Mouse (Mus musculus) bone marrow, adult 2 months (tissue): ENCODE results near the gene Pcif1.
"Not testable (repeated sequence)": the region's sequence is repeated elsewhere in the genome, so short reads cannot be mapped to it uniquely, and the experiment has no call there.

ENCODE experiments used
- CTCF ChIP-seq: fragments of 200-500 bp; IDR thresholded peaks from 2 replicates; pipeline ENCODE4 v1.5.1; 2011; ENCODE audit warnings: low read length, control low read depth; ENCODE audit not compliant: control insufficient read depth, insufficient read depth
- POLR2A ChIP-seq: fragments of 200-500 bp; IDR thresholded peaks from 2 replicates; pipeline ENCODE4 v1.6.1; 2011; ENCODE audit warnings: low read depth, mild to moderate bottlenecking, control low read depth, low read length, borderline replicate concordance; ENCODE audit not compliant: control insufficient read depth

- not testable (repeated sequence) for TF ChIP-seq POLR2A, CTCF
These were observed 23.5 kb upstream of the Pcif1 start for GRCm38 (mm10) chr2:164855572-164855971.
